Mouse (Mus musculus): ENCODE data around the gene Tceanc2. TPM values are rescaled to one million over a fixed set of nuclear protein-coding genes. Genes with fewer than 3 reads are reported as not detected.
A peak's percentile ranks its signal among the peaks of the same experiment; 100 is the strongest.

Tceanc2 gene
- polyA plus RNA-seq, 1 experiment, result 33.5 TPM

GRCm38 (mm10) chr4:107130534-107130933, 48.4 kb downstream of the Tceanc2 start:
- WGBS, result 43% methylated on average over 9 of the region's 9 CpGs
- no peak for TF ChIP-seq POLR2A (IDR thresholded peaks at IDR 0.05; ENCODE audit: borderline replicate concordance, control insufficient read depth, low read depth, low read length)
- H3K4me3 ChIP-seq (replicated peaks; ENCODE audit: control insufficient read depth, low read depth, low read length), result no peak overlapping the region
- no peaks in the 10 kb centered on the region; the same call in 1 of the 2 replicates for H3K4me1 ChIP-seq (ENCODE audit: control insufficient read depth, insufficient read depth, low read length)
- H3K27ac ChIP-seq (ENCODE audit: control insufficient read depth, insufficient read depth, low read depth, low read length, poor library complexity), result no peak overlapping the region

GRCm38 (mm10) chr4:107129373-107129772, 49.5 kb downstream of the Tceanc2 start:
- H3K4me3 ChIP-seq (replicated peaks; ENCODE audit: control insufficient read depth, low read depth, low read length), result no peak overlapping the region
- no peak for TF ChIP-seq CTCF (IDR thresholded peaks at IDR 0.05; ENCODE audit: control insufficient read depth, insufficient read depth, low read length)
- no peak for TF ChIP-seq POLR2A (IDR thresholded peaks at IDR 0.05; ENCODE audit: borderline replicate concordance, control insufficient read depth, low read depth, low read length)

GRCm38 (mm10) chr4:107127901-107128669, 50.8 kb downstream of the Tceanc2 start:
- WGBS, result 86% methylated on average over 13 of the region's 13 CpGs

More at GRCm38 (mm10) chr4:107129373-107129772, 49.5 kb downstream of the Tceanc2 start:
- WGBS, result 79% methylated on average over 8 of the region's 8 CpGs
- Histone ChIP-seq H3K27ac (ENCODE audit: control insufficient read depth, insufficient read depth, low read depth, low read length, poor library complexity) (no peak overlapping the region), H3K4me1 (ENCODE audit: control insufficient read depth, insufficient read depth, low read length) (no peaks in the 10 kb centered on the region)

GRCm38 (mm10) chr4:107126891-107127524, 51.9 kb downstream of the Tceanc2 start:
- H3K27ac ChIP-seq (ENCODE audit: control insufficient read depth, insufficient read depth, low read depth, low read length, poor library complexity), result no peak overlapping the region
- no peaks in the 10 kb centered on the region for H3K4me1 ChIP-seq (ENCODE audit: control insufficient read depth, insufficient read depth, low read length)
- WGBS, result 64% methylated on average over 13 of the region's 13 CpGs
- no peak overlapping the region for H3K4me3 ChIP-seq (replicated peaks; ENCODE audit: control insufficient read depth, low read depth, low read length)
- TF ChIP-seq CTCF (IDR thresholded peaks at IDR 0.05; ENCODE audit: control insufficient read depth, insufficient read depth, low read length) (no peak), POLR2A (IDR thresholded peaks at IDR 0.05; ENCODE audit: borderline replicate concordance, control insufficient read depth, low read depth, low read length) (no peak)

More at GRCm38 (mm10) chr4:107127901-107128669, 50.8 kb downstream of the Tceanc2 start:
- no peak overlapping the region for H3K4me3 ChIP-seq (replicated peaks; ENCODE audit: control insufficient read depth, low read depth, low read length)
- H3K4me1 ChIP-seq (ENCODE audit: control insufficient read depth, insufficient read depth, low read length), result no peaks in the 10 kb centered on the region
- H3K27ac ChIP-seq (ENCODE audit: control insufficient read depth, insufficient read depth, low read depth, low read length, poor library complexity), result no peak overlapping the region
- no peak for TF ChIP-seq POLR2A (IDR thresholded peaks at IDR 0.05; ENCODE audit: borderline replicate concordance, control insufficient read depth, low read depth, low read length)
- TF ChIP-seq CTCF (IDR thresholded peaks at IDR 0.05; ENCODE audit: control insufficient read depth, insufficient read depth, low read length), result no peak

DNA sequence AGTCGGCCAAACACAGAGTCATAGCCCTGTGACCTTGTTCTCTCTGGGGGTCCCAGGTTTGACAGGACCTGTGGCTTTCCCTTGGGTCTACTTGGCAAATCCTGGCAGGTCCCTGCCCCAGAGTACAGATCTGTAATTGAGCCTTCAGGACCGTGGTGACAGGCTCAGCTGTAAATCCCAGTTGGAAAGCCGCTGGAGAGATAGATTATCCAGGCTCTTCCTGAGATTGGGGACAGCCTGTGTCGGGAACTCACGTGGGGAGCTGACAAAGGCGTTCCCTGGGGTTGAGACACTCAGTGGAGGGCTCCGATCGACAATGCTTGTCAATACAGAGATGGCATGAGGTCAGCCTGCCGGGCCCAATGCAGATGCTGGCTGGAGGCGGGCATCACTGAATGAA, 52.5 kb downstream of the Tceanc2 start:
- Histone ChIP-seq H3K27ac (ENCODE audit: control insufficient read depth, insufficient read depth, low read depth, low read length, poor library complexity) (no peak overlapping the region), H3K4me3 (replicated peaks; ENCODE audit: control insufficient read depth, low read depth, low read length) (no peak overlapping the region), H3K4me1 (ENCODE audit: control insufficient read depth, insufficient read depth, low read length) (no peaks in the 10 kb centered on the region)
- WGBS, result 81% methylated on average over 10 of the region's 10 CpGs
- TF ChIP-seq CTCF (IDR thresholded peaks at IDR 0.05; ENCODE audit: control insufficient read depth, insufficient read depth, low read length) (no peak), POLR2A (IDR thresholded peaks at IDR 0.05; ENCODE audit: borderline replicate concordance, control insufficient read depth, low read depth, low read length) (no peak)

DNA sequence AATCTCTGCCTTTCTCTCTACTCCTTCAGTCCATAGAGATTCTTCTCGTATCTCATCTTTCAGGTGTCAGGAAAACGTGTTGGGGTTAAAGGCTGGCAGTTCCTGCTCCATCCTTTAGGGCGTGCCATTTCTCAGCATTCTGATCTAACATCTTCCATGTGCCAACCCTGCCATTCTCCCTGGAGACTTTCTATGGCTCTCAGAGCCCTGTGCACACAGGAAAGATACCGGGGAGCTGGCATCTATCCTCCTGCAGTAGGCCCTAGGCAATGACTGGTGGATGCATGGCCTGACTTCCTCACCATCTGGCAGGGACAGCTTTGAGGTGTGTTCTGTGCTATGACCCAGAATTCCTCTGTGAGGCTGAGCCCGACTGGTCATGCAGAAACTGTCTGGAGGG, 53.8 kb downstream of the Tceanc2 start:
- Histone ChIP-seq H3K4me1 (ENCODE audit: control insufficient read depth, insufficient read depth, low read length) (no peaks in the 10 kb centered on the region), H3K27ac (ENCODE audit: control insufficient read depth, insufficient read depth, low read depth, low read length, poor library complexity) (no peak overlapping the region), H3K4me3 (replicated peaks; ENCODE audit: control insufficient read depth, low read depth, low read length) (no peak overlapping the region)
- no peak for TF ChIP-seq CTCF (IDR thresholded peaks at IDR 0.05; ENCODE audit: control insufficient read depth, insufficient read depth, low read length)
- no peak for TF ChIP-seq POLR2A (IDR thresholded peaks at IDR 0.05; ENCODE audit: borderline replicate concordance, control insufficient read depth, low read depth, low read length)
- WGBS, result 51% methylated on average over 5 of the region's 5 CpGs

DNA sequence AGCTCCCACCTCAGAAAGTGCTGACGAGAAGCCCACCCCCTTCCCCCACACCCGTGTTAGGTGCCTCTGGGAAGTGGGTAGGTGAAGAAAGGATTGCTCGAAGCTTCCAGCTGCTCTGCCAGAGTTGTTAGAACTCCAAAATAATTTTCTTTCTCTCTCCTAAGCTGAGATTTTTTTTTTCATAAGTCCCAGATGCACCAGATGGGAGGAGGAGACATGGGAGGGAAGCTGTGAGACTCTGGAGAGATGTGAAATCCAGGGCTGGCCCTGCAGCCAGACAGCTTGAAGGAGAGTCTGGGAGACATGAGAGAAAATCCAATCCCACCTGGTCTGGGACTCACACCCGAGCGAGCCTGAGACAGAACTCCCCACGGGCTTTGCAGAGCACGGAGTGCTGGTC, 54.5 kb downstream of the Tceanc2 start:
- H3K27ac ChIP-seq (ENCODE audit: control insufficient read depth, insufficient read depth, low read depth, low read length, poor library complexity), result no peak overlapping the region
- H3K4me3 ChIP-seq (replicated peaks; ENCODE audit: control insufficient read depth, low read depth, low read length), result no peak overlapping the region
- TF ChIP-seq POLR2A (IDR thresholded peaks at IDR 0.05; ENCODE audit: borderline replicate concordance, control insufficient read depth, low read depth, low read length) (no peak), CTCF (IDR thresholded peaks at IDR 0.05; ENCODE audit: control insufficient read depth, insufficient read depth, low read length) (no peak)
- 81% methylated on average over 7 of the region's 7 CpGs for WGBS
- H3K4me1 ChIP-seq (ENCODE audit: control insufficient read depth, insufficient read depth, low read length), result no peaks in the 10 kb centered on the region

- WGBS, result 81% methylated on average over 12 of the region's 12 CpGs
- TF ChIP-seq CTCF (IDR thresholded peaks at IDR 0.05; ENCODE audit: control insufficient read depth, insufficient read depth, low read length) (peak; percentile 44), POLR2A (IDR thresholded peaks at IDR 0.05; ENCODE audit: borderline replicate concordance, control insufficient read depth, low read depth, low read length) (no peak)
- H3K4me1 ChIP-seq (ENCODE audit: control insufficient read depth, insufficient read depth, low read length), result no peaks in the 10 kb centered on the region
- H3K4me3 ChIP-seq (replicated peaks; ENCODE audit: control insufficient read depth, low read depth, low read length), result no peak overlapping the region
- no peak overlapping the region for H3K27ac ChIP-seq (ENCODE audit: control insufficient read depth, insufficient read depth, low read depth, low read length, poor library complexity)
Observed at GRCm38 (mm10) chr4:107121165-107121943, 57.6 kb downstream of the Tceanc2 start.

Measured in bone marrow, adult 2 months (tissue).